Mouse (Mus musculus) MEL (cell line): ENCODE results near the gene Gm20388. TPM values are rescaled to one million over a fixed set of nuclear protein-coding genes. Genes with fewer than 3 reads are reported as not detected.
A peak's percentile ranks its signal among the peaks of the same experiment; 100 is the strongest.
"Not testable (repeated sequence)": the region's sequence is repeated elsewhere in the genome, so short reads cannot be mapped to it uniquely, and the experiment has no call there.

Experiments used
- DNase-seq: peaks from one replicate; pipeline ENCODE4 v3.0.0; 2011; ENCODE audit warnings: low read depth, low spot score
- H3K27ac ChIP-seq: 2 replicates; pipeline ENCODE4 v1.5.1; 2012; ENCODE audit warnings: low read depth, mild to moderate bottlenecking, control low read depth, low read length, moderate library complexity; ENCODE audit not compliant: control insufficient read depth
- H3K27me3 ChIP-seq, 2 experiments: fragments of 150-350 bp in 1 of 2; sonication (generic) in 1 of 2; 2 replicates each; pipeline ENCODE4 v1.6.1; 2012; ENCODE audit warnings: low read length in 2 of 2, mild to moderate bottlenecking in 2 of 2, improper control_type of control experiment in 1 of 2, moderate library complexity in 1 of 2; ENCODE audit not compliant: insufficient read depth in 2 of 2, control insufficient read depth in 1 of 2
- H3K36me3 ChIP-seq, 2 experiments: 2 replicates each; pipeline ENCODE4 v1.6.1; 2012 to 2014; ENCODE audit warnings: low read length in 2 of 2, improper control_type of control experiment in 1 of 2, inconsistent platforms in 1 of 2, mild to moderate bottlenecking in 1 of 2; ENCODE audit not compliant: insufficient read depth in 2 of 2, control insufficient read depth in 1 of 2
- H3K4me1 ChIP-seq, 2 experiments: fragments of 150-350 bp in 1 of 2; sonication (generic) in 1 of 2; 2 replicates each; pipeline ENCODE4 v1.6.1; 2012; ENCODE audit warnings: low read length in 2 of 2, improper control_type of control experiment in 1 of 2, mild to moderate bottlenecking in 1 of 2; ENCODE audit not compliant: insufficient read depth in 2 of 2, control insufficient read depth in 1 of 2
- H3K4me3 ChIP-seq, 2 experiments: fragments of 150-350 bp in 1 of 2; sonication (generic) in 1 of 2; 2 replicates each; pipeline ENCODE4 v1.5.1; 2012; ENCODE audit warnings: low read depth in 2 of 2, low read length in 2 of 2, mild to moderate bottlenecking in 2 of 2, moderate library complexity in 2 of 2, control low read depth in 1 of 2, improper control_type of control experiment in 1 of 2; ENCODE audit not compliant: control insufficient read depth in 1 of 2, insufficient read depth in 1 of 2
- H3K79me2 ChIP-seq: 2 replicates; pipeline ENCODE4 v1.6.1; 2012; ENCODE audit warnings: mild to moderate bottlenecking, low read length, moderate library complexity; ENCODE audit not compliant: control insufficient read depth, poor library complexity, insufficient read depth
- H3K9ac ChIP-seq: 2 replicates; pipeline ENCODE4 v1.6.1; 2012; ENCODE audit warnings: low read depth, mild to moderate bottlenecking, control low read depth, low read length, moderate library complexity; ENCODE audit not compliant: control insufficient read depth, poor library complexity, severe bottlenecking
- H3K9me3 ChIP-seq: fragments of 150-350 bp; sonication (generic); replicated peaks from 2 replicates; pipeline ENCODE4 v1.6.1; 2012; ENCODE audit warnings: mild to moderate bottlenecking, low read length, improper control_type of control experiment, moderate library complexity; ENCODE audit not compliant: insufficient read depth
- BHLHE40 ChIP-seq: IDR thresholded peaks from 2 replicates; pipeline ENCODE4 v1.6.1; 2012; ENCODE audit warnings: low read depth, mild to moderate bottlenecking, inconsistent platforms, low read length, improper control_type of control experiment, borderline replicate concordance
- CHD2 ChIP-seq: IDR thresholded peaks from 2 replicates; pipeline ENCODE4 v1.6.1; 2011; ENCODE audit warnings: low read length, improper control_type of control experiment
- CTCF ChIP-seq, 3 experiments: IDR thresholded peaks in 2 of 3; conservative IDR thresholded peaks in 1 of 3; 2 replicates each; pipeline ENCODE4 v1.5.1; 2011 to 2012; ENCODE audit warnings: low read length in 3 of 3, low read depth in 2 of 3, mild to moderate bottlenecking in 2 of 3, improper control_type of control experiment in 1 of 3, inconsistent platforms in 1 of 3, mixed read lengths in 1 of 3, moderate library complexity in 1 of 3; ENCODE audit not compliant: control insufficient read depth in 1 of 3, insufficient read depth in 1 of 3, poor library complexity in 1 of 3, severe bottlenecking in 1 of 3
- EP300 ChIP-seq, 2 experiments: IDR thresholded peaks; 2 replicates each; pipeline ENCODE4 v1.6.1; 2011; ENCODE audit warnings: improper control_type of control experiment in 2 of 2, low read length in 2 of 2, low read depth in 1 of 2, mild to moderate bottlenecking in 1 of 2
- HCFC1 ChIP-seq: IDR thresholded peaks from 2 replicates; pipeline ENCODE4 v1.6.1; 2012; ENCODE audit warnings: low read depth, mild to moderate bottlenecking, inconsistent platforms, low read length, improper control_type of control experiment, moderate library complexity
- MAFK ChIP-seq: IDR thresholded peaks from 2 replicates; pipeline ENCODE4 v1.6.1; 2011; ENCODE audit warnings: low read depth, mild to moderate bottlenecking, low read length, improper control_type of control experiment, borderline replicate concordance
- MXI1 ChIP-seq: IDR thresholded peaks from 2 replicates; pipeline ENCODE4 v1.6.1; 2011; ENCODE audit warnings: mild to moderate bottlenecking, low read depth, low read length, improper control_type of control experiment
- MYB ChIP-seq: IDR thresholded peaks from 2 replicates; pipeline ENCODE4 v1.6.1; 2011; ENCODE audit warnings: mild to moderate bottlenecking, low read depth, low read length, improper control_type of control experiment
- POLR2AphosphoS2 ChIP-seq: IDR thresholded peaks from 2 replicates; pipeline ENCODE4 v1.6.1; 2011; ENCODE audit warnings: low read length, improper control_type of control experiment
- RCOR1 ChIP-seq: IDR thresholded peaks from 2 replicates; pipeline ENCODE4 v1.6.1; 2012; ENCODE audit warnings: low read depth, mild to moderate bottlenecking, inconsistent platforms, low read length, improper control_type of control experiment
- SIN3A ChIP-seq: IDR thresholded peaks from 2 replicates; pipeline ENCODE4 v1.6.1; 2012; ENCODE audit warnings: low read length, improper control_type of control experiment, inconsistent platforms
- TBP ChIP-seq: IDR thresholded peaks from 2 replicates; pipeline ENCODE4 v1.8.0; 2011; ENCODE audit warnings: low read depth, low read length, improper control_type of control experiment
- UBTF ChIP-seq: IDR thresholded peaks from 2 replicates; pipeline ENCODE4 v1.6.1; 2012; ENCODE audit warnings: low read depth, mild to moderate bottlenecking, inconsistent platforms, low read length, improper control_type of control experiment, moderate library complexity, borderline replicate concordance; ENCODE audit not compliant: insufficient read depth
- ZMIZ1 ChIP-seq: IDR thresholded peaks from 2 replicates; pipeline ENCODE4 v1.6.1; 2012; ENCODE audit warnings: low read depth, mild to moderate bottlenecking, inconsistent platforms, low read length, improper control_type of control experiment, moderate library complexity
- polyA plus RNA-seq, 2 experiments: library from polyadenylated mRNA; stranded (reverse) in 1 of 2; unstranded in 1 of 2; fragments of >175 nt in 1 of 2; fragments of >200 nt in 1 of 2; gene quantifications; 2 replicates each; pipeline versions ENCODE4 v1.2.1 to v1.2.4; 2012; ENCODE audit warnings: low replicate concordance in 2 of 2, low read depth in 1 of 2; ENCODE audit not compliant: insufficient read length in 2 of 2, insufficient read depth in 1 of 2, missing spikeins in 1 of 2
- total RNA-seq: library from RNA; depleted of rRNA; stranded (reverse); fragments of 300-350 nt; gene quantifications from 2 replicates; pipeline ENCODE4 v1.2.3, GENCODE M21; 2012

The Gm20388 gene
- total and polyA plus RNA-seq, 3 experiments: 11.1 to 17.8 TPM; not detected in 1

DNA sequence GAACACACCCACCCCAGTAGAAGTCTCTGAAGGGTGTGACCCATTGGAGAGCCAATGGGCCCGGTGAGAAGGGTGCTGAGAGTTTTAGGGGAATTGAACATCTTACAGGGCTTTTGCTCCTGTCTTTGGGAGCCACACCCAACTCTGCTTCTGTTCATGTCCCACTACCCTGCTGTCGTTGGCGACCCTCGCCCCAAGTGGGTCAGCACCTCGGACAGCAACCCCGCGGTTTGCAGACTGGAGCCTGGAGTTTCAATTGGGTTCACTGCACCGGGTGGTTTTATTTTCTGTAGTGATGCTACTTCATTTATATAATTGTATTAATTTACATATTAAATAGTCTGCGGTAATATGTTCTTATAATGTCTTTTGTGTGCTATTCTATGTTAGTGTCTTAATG, 3503.6 kb downstream of the Gm20388 start:
- peak; percentile 51 for DNase-seq
- H3K79me2 ChIP-seq: no peaks in the 10 kb centered on the region
- H3K9ac ChIP-seq: no peak overlapping the region
- H3K4me1 ChIP-seq: peaks cover 0 to 40% of the 10 kb centered on the region in 2 experiments; a peak in 3 of 4 replicates
- no peaks in the 10 kb centered on the region for H3K27me3 ChIP-seq
- H3K9me3 ChIP-seq: no peaks in the 10 kb centered on the region
- H3K4me3 ChIP-seq: no peak overlapping the region
- no peak overlapping the region for H3K27ac ChIP-seq
- peaks cover 0 to 28% of the 10 kb centered on the region in 2 experiments; a peak in 2 of 4 replicates for H3K36me3 ChIP-seq
- TF ChIP-seq BHLHE40: no peak
- 0 out of 2 replicates have a peak, but pooled peaks have one; percentile 17 for TF ChIP-seq RCOR1
- no peak for TF ChIP-seq ZMIZ1
- no peak for TF ChIP-seq MAFK
- TF ChIP-seq EP300 (IDR thresholded peaks at IDR 0.05; ENCODE audit: low read depth in 1 of 2, low read length in 2 of 2): no peak
- no peak for TF ChIP-seq POLR2AphosphoS2
- TF ChIP-seq CHD2: no peak
- TF ChIP-seq SIN3A: peak; percentile 87
- TF ChIP-seq UBTF: no peak
- peak; percentile 66; the same call in 1 of the 2 replicates for TF ChIP-seq MXI1
- TF ChIP-seq MYB: no peak
- TF ChIP-seq HCFC1: no peak

- TF ChIP-seq TBP (peak; percentile 97), CTCF (IDR thresholded peaks at IDR 0.05 in 2 of 3, conservative IDR thresholded peaks at IDR 0.05 in 1 of 3; ENCODE audit: control insufficient read depth in 1 of 3, insufficient read depth in 1 of 3, low read depth in 2 of 3, low read length in 3 of 3, poor library complexity in 1 of 3, severe bottlenecking in 1 of 3) (peak in 1 of 3 experiments; percentile 13; a peak in 1 of 6 replicates)
- TF ChIP-seq, all 39 proteins: peak for 2; not testable (repeated sequence) for 37
- not testable (repeated sequence) for H3K27me3 ChIP-seq
These were observed 3504.5 kb downstream of the Gm20388 start for GRCm38 (mm10) chr8:123414997-123415696.

More at GRCm38 (mm10) chr8:123414997-123415696, 3504.5 kb downstream of the Gm20388 start:
- not testable (repeated sequence) for H3K4me3 ChIP-seq, H3K9ac ChIP-seq, H3K27ac ChIP-seq, H3K9me3 ChIP-seq, H3K79me2 ChIP-seq
- peaks cover 0 to 19% of the 10 kb centered on the region in 2 experiments; a peak in 2 of 4 replicates for H3K36me3 ChIP-seq
- peak; percentile 49 for DNase-seq
- H3K4me1 ChIP-seq: peaks cover 0 to 31% of the 10 kb centered on the region in 2 experiments; a peak in 3 of 4 replicates
